Mouse (Mus musculus): Measurements from ENCODE around the gene Ankfn1.

DNA sequence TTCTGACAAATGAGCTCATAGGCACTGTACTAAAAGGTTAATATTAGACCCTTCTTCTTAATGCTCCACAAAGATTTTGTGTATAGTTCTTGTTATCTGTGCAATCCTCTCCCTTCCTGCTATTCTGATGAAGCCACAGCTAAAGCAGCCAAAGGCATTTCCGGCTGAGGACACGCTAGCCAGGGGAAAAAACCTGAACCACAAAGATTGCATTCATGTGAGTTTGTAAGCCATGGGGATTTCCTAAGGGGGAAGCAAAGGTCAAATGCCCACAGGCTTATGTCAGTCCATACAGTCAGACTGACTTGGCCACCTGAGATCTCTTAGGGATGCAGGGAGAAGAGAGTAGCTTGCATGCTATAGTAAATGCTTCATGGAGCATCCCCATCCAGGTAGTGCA lies 146.1 kb downstream of the Ankfn1 start:
- TF ChIP-seq CTCF (IDR thresholded peaks at IDR 0.05; ENCODE audit: insufficient read depth, low read length) (no peak), POLR2A (IDR thresholded peaks at IDR 0.05; ENCODE audit: borderline replicate concordance, extremely low read depth, low read depth, low read length) (no peak)
